Mouse (Mus musculus) heart, embryonic 12.5 days (tissue): Measurements from ENCODE around the gene Zfp260. TPM values are rescaled to one million over a fixed set of nuclear protein-coding genes. Genes with fewer than 3 reads are reported as not detected.
"Not testable (repeated sequence)": the region's sequence is repeated elsewhere in the genome, so short reads cannot be mapped to it uniquely, and the experiment has no call there.

Experiments used
- ATAC-seq: fragments of 200-750 bp; cut with Nextera tagmentation; 2 replicates; pipeline ENCODE4 v1.8.0; 2017; ENCODE audit warnings: moderate TSS enrichment, moderate library complexity; ENCODE audit not compliant: insufficient number of reproducible peaks, low FRiP score
- H3K27ac ChIP-seq: fragments of 300-500 bp; sonication (generic); 2 replicates; pipeline ENCODE4 v1.5.1; 2016; ENCODE audit warnings: mild to moderate bottlenecking, moderate library complexity; ENCODE audit not compliant: poor library complexity, severe bottlenecking
- H3K27me3 ChIP-seq: fragments of 300-500 bp; sonication (generic); replicated peaks from 2 replicates; pipeline ENCODE4 v1.6.1; 2016; ENCODE audit warnings: mild to moderate bottlenecking, moderate library complexity
- H3K36me3 ChIP-seq: fragments of 300-500 bp; sonication (generic); 2 replicates; pipeline ENCODE4 v1.6.1; 2016; ENCODE audit warnings: mild to moderate bottlenecking, moderate library complexity
- H3K4me1 ChIP-seq: fragments of 300-500 bp; sonication (generic); replicated peaks from 2 replicates; pipeline ENCODE4 v1.6.1; 2016; ENCODE audit warnings: mild to moderate bottlenecking
- H3K4me2 ChIP-seq: fragments of 300-500 bp; sonication (generic); 2 replicates; pipeline ENCODE4 v1.6.1; 2016; ENCODE audit warnings: mild to moderate bottlenecking, moderate library complexity
- H3K4me3 ChIP-seq: fragments of 300-500 bp; sonication (generic); 2 replicates; pipeline ENCODE4 v1.5.1; 2016; ENCODE audit warnings: mild to moderate bottlenecking
- H3K9ac ChIP-seq: fragments of 300-500 bp; sonication (generic); 2 replicates; pipeline ENCODE4 v1.6.1; 2016; ENCODE audit warnings: mild to moderate bottlenecking, moderate library complexity
- H3K9me3 ChIP-seq: fragments of 300-500 bp; sonication (generic); replicated peaks from 2 replicates; pipeline ENCODE4 v1.6.1; 2016; ENCODE audit warnings: mild to moderate bottlenecking, moderate library complexity
- WGBS: fragments of 180-500 bp; shearing (Covaris S2); methylation state at CpG from one replicate; pipeline ENCODE4 v1.1.7; 2016; 5-methylcytosine and 5-hydroxymethylcytosine counted together
- polyA plus RNA-seq: library from polyadenylated mRNA; unstranded; fragments of >200 nt; fragmentation: Nextera tagmentation; extraction: Ambion mirVana; gene quantifications from 2 replicates; pipeline ENCODE4 v1.2.1, GENCODE M21; 2016

The Zfp260 gene
- polyA plus RNA-seq, 1 experiment from 2014 or later: 93.5 TPM

GRCm38 (mm10) chr7:30090092-30090969, 4.2 kb upstream of the Zfp260 start, which contains the start of the genes Gm26920 and Zfp566:
Gene Gm26920 (minus strand): TSS chr7:30090410.
Gene Zfp566 (minus strand): TSS chr7:30090527.
- Histone ChIP-seq H3K27me3 (no peaks in the 10 kb centered on the region), H3K27ac (peak within 1 kb of the TSS; percentile 73), H3K36me3 (peaks cover 17% of the 10 kb centered on the region), H3K9me3 (peaks cover under 1% of the 10 kb centered on the region), H3K4me3 (peak within 1 kb of the TSS; percentile 71), H3K4me1 (peaks cover 15% of the 10 kb centered on the region), H3K4me2 (peak within 1 kb of the TSS; percentile 75), H3K9ac (peak within 1 kb of the TSS; percentile 67)
- ATAC-seq: peak; percentile 94
- WGBS: under 1% methylated on average over 40 of the region's 40 CpGs

GRCm38 (mm10) chr7:30090970-30091585, 3.5 kb upstream of the Zfp260 start:
- peak overlapping the region; percentile 71 for H3K4me3 ChIP-seq
- H3K9ac ChIP-seq: peak overlapping the region; percentile 43; the same call in 1 of the 2 replicates
- H3K27me3 ChIP-seq: no peaks in the 10 kb centered on the region
- WGBS: 6% methylated on average over 9 of the region's 9 CpGs
- H3K27ac ChIP-seq: peak overlapping the region; percentile 61
- H3K36me3 ChIP-seq: peaks cover 10% of the 10 kb centered on the region
- H3K4me2 ChIP-seq: peak overlapping the region; percentile 75
- no peaks in the 10 kb centered on the region for H3K9me3 ChIP-seq
- ATAC-seq: peak; percentile 0; the same call in 1 of the 2 replicates
- H3K4me1 ChIP-seq: peaks cover 18% of the 10 kb centered on the region

GRCm38 (mm10) chr7:30092666-30093065, 1.9 kb upstream of the Zfp260 start:
- Histone ChIP-seq H3K9ac (no peak overlapping the region), H3K36me3 (peaks cover 9% of the 10 kb centered on the region), H3K4me1 (peaks cover 29% of the 10 kb centered on the region), H3K27me3 (no peaks in the 10 kb centered on the region), H3K27ac (no peak overlapping the region), H3K9me3 (no peaks in the 10 kb centered on the region), H3K4me3 (no peak overlapping the region), H3K4me2 (no peak overlapping the region)
- 75% methylated on average over 9 of the region's 9 CpGs for whole genome bisulfite sequencing
- no peak for ATAC-seq

- H3K9me3 ChIP-seq: no peaks in the 10 kb centered on the region
- H3K4me2 ChIP-seq: peak overlapping the region; percentile 60
- WGBS: 67% methylated on average over 6 of the region's 6 CpGs
- H3K4me1 ChIP-seq: peaks cover 33% of the 10 kb centered on the region
- no peak for ATAC-seq
- H3K4me3 ChIP-seq: peak overlapping the region; percentile 58
- H3K9ac ChIP-seq: peak overlapping the region; percentile 82; the same call in 1 of the 2 replicates
- no peaks in the 10 kb centered on the region for H3K27me3 ChIP-seq
- peak overlapping the region; percentile 90 for H3K27ac ChIP-seq
- H3K36me3 ChIP-seq: peaks cover 19% of the 10 kb centered on the region
Observed at GRCm38 (mm10) chr7:30093918-30094415, 610 bp upstream of the Zfp260 start.

- peak overlapping the region; percentile 58 for H3K4me3 ChIP-seq
- peaks cover 35% of the 10 kb centered on the region for H3K36me3 ChIP-seq
- peak overlapping the region; percentile 79 for H3K9ac ChIP-seq
- H3K4me1 ChIP-seq: peaks cover 33% of the 10 kb centered on the region
- ATAC-seq: no peak
- H3K9me3 ChIP-seq: no peaks in the 10 kb centered on the region
- peak overlapping the region; percentile 89 for H3K4me2 ChIP-seq
- no peaks in the 10 kb centered on the region for H3K27me3 ChIP-seq
- 19% methylated on average over 5 of the region's 5 CpGs for WGBS
- H3K27ac ChIP-seq: peak overlapping the region; percentile 39; the same call in 1 of the 2 replicates
Observed at GRCm38 (mm10) chr7:30095551-30096125, 1.1 kb downstream of the Zfp260 start.

GRCm38 (mm10) chr7:30099297-30099696, 4.7 kb downstream of the Zfp260 start:
- H3K36me3 ChIP-seq: peaks cover 67% of the 10 kb centered on the region
- 82% methylated on average over 13 of the region's 13 CpGs for whole genome bisulfite sequencing
- peaks cover 11% of the 10 kb centered on the region for H3K9me3 ChIP-seq
- no peak overlapping the region for H3K27ac ChIP-seq
- no peak overlapping the region for H3K4me2 ChIP-seq
- peaks cover 29% of the 10 kb centered on the region for H3K4me1 ChIP-seq
- ATAC-seq: no peak
- no peaks in the 10 kb centered on the region for H3K27me3 ChIP-seq
- H3K4me3 ChIP-seq: no peak overlapping the region
- H3K9ac ChIP-seq: no peak overlapping the region

- peaks cover 3% of the 10 kb centered on the region; the same call in 1 of the 2 replicates for H3K36me3 ChIP-seq
- ATAC-seq: no peak
- no peak overlapping the region for H3K4me3 ChIP-seq
- 90% methylated on average over 5 of the region's 5 CpGs for WGBS
- peaks cover 31% of the 10 kb centered on the region for H3K9me3 ChIP-seq
- no peak overlapping the region for H3K9ac ChIP-seq
- peaks cover 10% of the 10 kb centered on the region; the same call in 1 of the 2 replicates for H3K4me1 ChIP-seq
- H3K27ac ChIP-seq: no peak overlapping the region
- H3K4me2 ChIP-seq: no peak overlapping the region
- H3K27me3 ChIP-seq: no peaks in the 10 kb centered on the region
Observed at GRCm38 (mm10) chr7:30116076-30116475, 21.5 kb downstream of the Zfp260 start.

GRCm38 (mm10) chr7:30117935-30118334, 23.4 kb downstream of the Zfp260 start:
- not testable (repeated sequence) for H3K9ac ChIP-seq, H3K36me3 ChIP-seq, H3K4me1 ChIP-seq, ATAC-seq, H3K4me3 ChIP-seq, H3K4me2 ChIP-seq, H3K27ac ChIP-seq, H3K27me3 ChIP-seq
- peaks cover 31% of the 10 kb centered on the region for H3K9me3 ChIP-seq
- 93% methylated on average over 12 of the region's 12 CpGs for WGBS

- ATAC-seq: peak; percentile 96
- H3K27me3 ChIP-seq: no peaks in the 10 kb centered on the region
- peaks cover 11% of the 10 kb centered on the region for H3K4me1 ChIP-seq
- under 1% methylated on average over 61 of the region's 61 CpGs for WGBS
- peak within 1 kb of the TSS; percentile 79 for H3K4me3 ChIP-seq
- peak within 1 kb of the TSS; percentile 63 for H3K27ac ChIP-seq
- peaks cover 12% of the 10 kb centered on the region for H3K36me3 ChIP-seq
- peak within 1 kb of the TSS; percentile 83 for H3K4me2 ChIP-seq
- H3K9me3 ChIP-seq: peaks cover 4% of the 10 kb centered on the region; the same call in 1 of the 2 replicates
- H3K9ac ChIP-seq: peak within 1 kb of the TSS; percentile 73
Observed at GRCm38 (mm10) chr7:30121308-30122187, 27.0 kb downstream of the Zfp260 start, which contains the start of gene Zfp382. Gene Zfp382 (plus strand): TSS chr7:30121942.

GRCm38 (mm10) chr7:30122188-30122530, 27.6 kb downstream of the Zfp260 start:
- 0 out of 2 replicates have a peak, but pooled peaks cover 6% of the 10 kb centered on the region for H3K9me3 ChIP-seq

More at GRCm38 (mm10) chr7:30122188-30122530, 27.6 kb downstream of the Zfp260 start:
- no peak; the same call in 1 of the 2 replicates for ATAC-seq
- Histone ChIP-seq H3K9ac (peak overlapping the region; percentile 73), H3K4me3 (peak overlapping the region; percentile 79), H3K36me3 (peaks cover 18% of the 10 kb centered on the region), H3K27me3 (no peaks in the 10 kb centered on the region), H3K27ac (peak overlapping the region; percentile 63), H3K4me2 (peak overlapping the region; percentile 83), H3K4me1 (peaks cover 11% of the 10 kb centered on the region)
- 7% methylated on average over 15 of the region's 15 CpGs for WGBS
